Mouse (Mus musculus) testis, adult 2 months (tissue): ENCODE results near the gene Mid1.
"Not testable (repeated sequence)": the region's sequence is repeated elsewhere in the genome, so short reads cannot be mapped to it uniquely, and the experiment has no call there.

Experiments
- CTCF ChIP-seq: fragments of 200-500 bp; IDR thresholded peaks from 2 replicates; pipeline ENCODE4 v1.5.1; 2012; ENCODE audit warnings: low read depth, mild to moderate bottlenecking, inconsistent platforms, low read length, moderate library complexity; ENCODE audit not compliant: control insufficient read depth, insufficient read depth, insufficient replicate concordance
- POLR2A ChIP-seq: fragments of 200-500 bp; IDR thresholded peaks from 2 replicates; pipeline ENCODE4 v1.6.1; 2012; ENCODE audit warnings: low read depth, mild to moderate bottlenecking, inconsistent platforms, low read length, moderate library complexity; ENCODE audit not compliant: control insufficient read depth

DNA sequence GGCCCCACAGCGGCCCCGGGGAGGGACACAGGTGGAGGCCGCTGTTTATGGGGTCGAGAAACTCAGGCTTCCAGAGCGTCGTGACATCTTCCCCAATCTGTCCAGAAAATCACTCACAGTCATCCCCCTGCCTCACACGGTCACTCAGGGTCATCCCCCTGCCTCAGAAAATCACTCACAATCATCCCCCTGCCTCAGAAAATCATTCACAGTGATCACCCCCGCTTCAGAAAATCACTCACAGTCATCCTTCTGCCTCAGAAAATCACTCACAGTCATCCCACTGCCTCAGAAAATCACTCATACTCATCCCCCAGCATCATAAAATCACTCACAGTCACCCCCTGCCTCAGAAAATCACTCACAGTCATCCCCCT lies 304.2 kb downstream of the Mid1 start:
- TF ChIP-seq CTCF, POLR2A: not testable (repeated sequence)
